Mouse (Mus musculus): ENCODE results near the gene Apobec1.
"Not testable (repeated sequence)": the region's sequence is repeated elsewhere in the genome, so short reads cannot be mapped to it uniquely, and the experiment has no call there.

Gene Apobec1

DNA sequence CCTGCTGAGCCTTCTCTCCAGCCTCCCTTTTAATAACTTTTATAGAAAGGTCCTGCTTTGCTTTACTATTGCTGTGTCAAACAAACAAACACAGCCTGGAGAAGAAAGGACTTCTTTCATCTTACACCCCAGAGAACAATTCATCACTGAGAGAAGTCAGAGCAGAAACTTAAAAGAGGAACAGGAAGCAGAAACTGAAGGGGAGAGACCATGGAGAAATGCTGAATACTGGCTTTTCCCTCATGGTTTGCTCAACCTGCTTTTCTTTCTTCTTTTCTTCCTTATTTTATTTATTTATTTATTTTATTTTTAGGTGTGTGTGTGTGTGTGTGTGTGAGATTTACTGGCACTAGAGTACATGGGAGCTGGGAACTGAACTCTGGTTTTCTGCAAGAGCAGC is 2.0 kb upstream of the Apobec1 start:
- in situ Hi-C loops (cut with MboI, MseI), result no loop called here

DNA sequence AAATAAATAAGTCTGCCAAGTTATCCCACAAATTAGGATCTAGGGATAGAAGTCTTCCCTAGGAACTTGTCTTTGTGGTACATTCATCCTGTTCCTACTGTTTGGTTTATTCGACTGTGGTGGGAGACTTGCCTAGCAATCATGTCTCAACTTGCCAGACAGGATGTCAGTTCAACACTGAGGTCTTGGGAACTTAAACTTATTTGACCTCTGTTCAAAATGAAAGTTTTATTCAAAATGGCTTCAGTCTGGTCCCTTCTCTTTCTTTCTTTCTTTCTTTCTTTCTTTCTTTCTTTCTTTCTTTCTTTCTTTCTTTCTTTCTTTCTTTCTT is 713 bp upstream of the Apobec1 start:
- in situ Hi-C loops (cut with MboI, MseI), result no loop called here

DNA sequence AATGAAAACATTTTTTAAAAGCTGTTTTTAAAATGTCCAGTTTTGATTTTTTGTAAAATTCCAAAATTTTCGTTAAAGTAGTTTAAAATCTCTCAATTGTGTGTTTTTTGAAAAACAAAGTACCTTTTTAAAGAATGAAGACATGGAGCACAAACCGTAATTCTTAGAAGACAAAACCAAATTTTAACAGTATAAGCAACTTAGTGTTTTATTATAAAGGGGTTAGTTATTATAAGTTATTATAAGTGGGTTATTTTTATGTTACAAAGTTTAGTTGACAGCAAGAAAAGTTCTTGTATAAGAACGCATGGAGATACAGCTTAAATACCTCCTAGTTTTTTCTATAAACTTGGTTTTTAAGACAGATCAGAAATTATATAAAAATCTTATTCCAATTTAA is 629 bp downstream of the Apobec1 start:
- in situ Hi-C loops (cut with MboI, MseI), result no loop called here

DNA sequence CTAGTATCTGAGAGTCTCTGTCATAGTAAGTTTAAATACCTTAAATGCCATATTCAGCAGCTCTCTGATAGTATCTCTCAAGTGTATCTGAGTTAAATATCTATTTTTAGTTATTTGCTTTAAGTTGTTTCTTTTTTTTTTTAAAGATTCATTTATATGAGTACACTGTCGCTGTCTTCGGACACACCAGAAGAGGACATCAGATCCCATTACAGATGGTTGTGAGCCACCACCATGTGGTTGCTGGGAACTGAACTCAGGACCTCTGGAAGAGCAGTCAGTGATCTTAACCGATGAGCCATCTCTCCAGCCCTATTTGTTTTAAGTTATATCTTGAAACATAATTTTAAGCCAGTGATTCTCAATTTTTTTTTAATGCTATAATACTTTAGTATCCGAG is 1.2 kb downstream of the Apobec1 start:
- in situ Hi-C loops (cut with MboI, MseI), result no loop called here

DNA sequence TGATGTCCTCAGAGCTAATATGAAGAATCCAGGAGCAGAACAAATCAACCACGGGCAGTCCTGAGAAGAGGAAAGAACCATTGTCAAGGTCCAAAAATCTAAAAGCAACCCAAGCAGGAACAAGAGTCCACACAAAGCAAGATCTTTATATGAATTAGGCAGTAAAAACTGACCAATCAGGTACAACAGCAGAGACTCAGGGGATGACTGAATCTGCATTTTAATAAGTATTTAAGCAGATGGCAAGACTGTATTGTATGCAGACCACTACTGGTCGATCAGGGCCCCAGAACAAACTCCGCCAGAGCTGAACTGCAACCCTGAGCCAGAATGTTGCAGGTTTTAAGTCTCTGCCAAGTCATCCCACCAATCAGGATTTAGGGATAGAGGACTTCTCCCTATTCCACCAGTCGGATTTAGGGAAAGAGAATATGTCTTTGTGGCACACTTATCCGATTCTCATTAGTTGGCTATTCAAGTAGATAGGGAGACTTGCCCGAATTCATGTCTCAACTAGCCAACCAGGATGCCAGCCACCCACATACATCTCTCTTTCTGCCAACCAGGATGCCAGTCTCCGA is 2.1 kb downstream of the Apobec1 start:
- in situ Hi-C loops (cut with MboI, MseI), result no loop called here

DNA sequence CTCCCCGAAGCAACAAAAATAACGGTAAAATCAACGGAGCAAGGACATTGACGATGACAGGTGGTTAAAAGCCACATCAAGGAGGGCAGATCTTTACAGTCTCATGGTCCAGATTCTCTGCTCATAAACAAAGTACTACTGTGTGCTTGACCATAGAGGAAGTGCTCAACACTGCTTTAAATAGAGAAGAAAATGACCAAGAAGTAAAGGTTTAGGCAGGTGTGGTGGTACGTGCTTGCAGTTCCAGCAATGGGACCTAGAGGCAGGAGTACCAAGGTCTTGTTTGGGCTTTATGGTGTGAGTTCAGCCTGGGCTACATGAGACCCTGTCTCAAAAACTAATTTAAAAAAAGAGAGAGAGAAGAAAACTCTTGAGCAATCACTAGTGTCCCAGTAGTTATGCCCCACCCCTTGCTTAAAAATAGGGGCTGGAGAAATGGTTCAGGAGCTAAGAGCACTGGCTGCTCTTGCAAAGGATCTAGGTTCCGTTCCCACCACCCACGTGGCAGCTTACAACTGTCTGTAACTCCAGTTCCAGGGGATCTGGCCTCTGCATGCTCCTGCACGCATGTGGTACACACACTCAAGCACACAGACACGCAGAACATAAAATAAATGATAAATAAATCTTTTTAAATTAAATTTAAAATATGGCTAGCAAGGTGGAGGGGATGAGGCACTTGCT is 3.0 kb downstream of the Apobec1 start:
- in situ Hi-C loops (cut with MboI, MseI), result no loop called here

DNA sequence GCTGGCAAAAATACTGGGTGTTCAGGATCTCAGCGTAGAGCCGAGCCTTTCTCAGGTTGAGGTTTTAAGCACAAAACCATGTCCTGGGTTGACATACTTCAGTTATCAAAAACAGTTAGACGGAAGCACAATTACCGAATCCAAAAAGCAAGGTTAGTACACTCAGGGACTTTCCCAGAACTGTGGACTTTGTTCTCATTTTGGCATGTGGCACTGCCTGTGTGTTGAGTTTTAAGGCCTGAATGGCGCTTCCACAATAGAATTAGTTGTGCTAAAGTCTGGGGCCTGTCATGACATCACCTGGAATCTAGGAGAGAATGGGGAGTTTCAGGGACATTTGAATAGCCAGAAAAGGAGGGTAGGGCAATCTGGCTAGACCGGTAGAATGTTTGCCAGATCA is 3.8 kb downstream of the Apobec1 start:
- in situ Hi-C loops (cut with MboI, MseI), result no loop called here

DNA sequence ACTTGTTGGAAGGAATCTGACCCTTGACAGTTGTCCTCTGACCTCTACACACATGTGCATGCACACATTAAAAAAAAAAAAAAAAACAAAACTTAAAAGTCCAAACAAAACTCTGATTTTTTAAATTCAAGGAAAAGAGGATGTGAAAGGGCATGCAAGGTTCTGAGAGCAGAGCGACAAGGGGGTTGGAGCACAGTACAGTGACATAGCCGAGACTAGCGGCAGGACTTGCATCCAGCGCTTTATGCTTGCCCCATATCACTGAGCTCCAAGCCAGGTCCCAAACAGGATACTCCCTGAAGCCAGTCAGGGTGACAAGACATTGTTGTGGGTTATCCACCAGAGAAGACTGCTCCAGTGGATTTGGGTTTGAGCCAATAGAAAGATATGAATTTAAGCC is 4.2 kb downstream of the Apobec1 start:
- in situ Hi-C loops (cut with MboI, MseI), result no loop called here

DNA sequence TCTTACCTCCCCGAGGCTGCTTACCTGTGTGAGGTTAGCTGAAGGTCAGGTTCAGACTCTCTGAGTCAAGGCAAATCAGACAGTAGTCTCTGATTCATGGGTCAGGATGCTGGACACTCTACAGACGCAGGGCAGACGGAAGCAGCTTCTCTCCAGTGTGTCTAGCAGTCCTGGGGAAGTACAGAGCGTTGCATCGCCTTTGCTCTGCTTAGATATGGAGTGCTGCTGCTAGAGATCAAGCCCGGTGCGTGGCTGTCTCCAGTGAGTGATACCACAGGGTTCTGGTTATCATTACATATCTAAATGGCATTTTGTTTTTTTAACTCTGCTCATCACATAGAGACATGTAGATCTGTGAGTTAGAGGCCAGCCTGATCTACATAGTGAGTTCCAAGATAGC is 5.6 kb downstream of the Apobec1 start:
- in situ Hi-C loops (cut with MboI, MseI), result no loop called here

DNA sequence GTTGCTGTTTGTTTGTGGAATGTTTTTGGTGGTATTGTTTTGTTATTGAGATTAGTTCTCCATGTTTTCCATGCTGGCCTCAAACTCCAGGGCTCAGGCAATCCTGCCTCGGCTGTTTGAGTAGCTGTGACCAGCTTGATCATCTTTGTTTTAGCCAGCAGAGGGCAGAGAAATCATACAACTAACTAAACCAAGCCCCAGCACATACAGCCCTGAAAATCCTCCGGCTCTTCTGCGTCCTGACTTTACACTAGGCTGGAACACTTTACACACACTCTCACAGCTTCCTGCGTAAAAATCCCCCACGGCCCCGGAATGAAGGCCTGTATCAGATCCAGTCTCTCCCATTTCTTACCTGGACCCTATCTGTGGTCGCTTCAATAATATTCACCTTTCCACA is 6.6 kb downstream of the Apobec1 start:
- in situ Hi-C loops (cut with MboI, MseI), result no loop called here

DNA sequence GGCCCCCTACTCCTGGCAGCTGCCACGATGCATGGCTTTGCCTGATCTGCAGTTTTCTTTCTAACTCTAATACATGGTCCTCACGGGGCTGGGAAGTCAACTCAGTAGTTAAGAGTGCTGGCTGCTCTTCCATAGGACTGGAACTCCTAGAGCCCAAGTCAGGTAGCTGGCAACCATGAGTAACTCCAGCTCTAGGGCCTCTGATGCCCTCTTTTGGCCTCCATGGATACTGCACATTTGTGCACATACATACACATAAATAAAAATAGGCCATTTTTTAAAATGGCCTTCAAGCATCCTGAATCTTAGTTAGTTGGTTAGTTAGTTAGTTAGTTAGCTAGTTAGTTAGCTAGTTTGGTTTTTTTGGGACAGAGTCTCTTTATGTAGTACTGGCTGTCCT is 9.3 kb downstream of the Apobec1 start:
- in situ Hi-C loops (cut with MboI, MseI), result no loop called here

DNA sequence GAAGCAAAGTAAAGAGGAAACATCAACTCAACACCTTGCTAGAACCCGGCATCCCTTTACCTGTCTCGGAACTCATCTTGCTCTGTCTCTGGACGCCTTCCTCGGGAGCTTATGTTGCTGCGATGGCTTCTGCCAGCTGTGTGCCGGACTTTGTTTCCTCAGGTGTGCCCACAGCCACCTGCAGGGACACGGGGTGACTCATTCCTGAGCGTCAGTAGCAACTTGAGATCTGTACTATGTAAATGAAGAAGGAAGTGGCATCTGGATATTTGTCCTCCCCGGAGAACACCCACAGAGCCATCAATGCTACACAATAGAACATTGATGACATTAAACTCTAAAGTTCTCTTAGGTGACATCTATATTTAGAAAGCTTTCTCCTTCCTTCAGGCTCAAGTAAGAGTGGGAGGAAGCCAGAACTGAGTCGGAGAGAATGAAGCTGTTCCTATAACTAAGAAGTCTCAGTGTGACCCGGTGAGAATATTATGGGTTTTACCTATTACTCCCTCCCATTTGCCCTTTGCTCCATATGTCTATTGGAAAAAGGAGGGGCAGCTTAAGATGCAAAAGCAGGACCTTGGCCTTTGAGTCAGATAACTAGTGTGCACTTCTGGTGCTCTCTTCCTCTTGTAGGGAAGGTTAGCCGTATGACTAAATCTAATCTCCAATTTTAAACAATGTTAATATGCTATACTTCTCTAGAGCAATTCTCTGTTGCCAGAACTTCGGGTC is 11.1 kb downstream of the Apobec1 start:
- in situ Hi-C loops (cut with MboI, MseI), result no loop called here

DNA sequence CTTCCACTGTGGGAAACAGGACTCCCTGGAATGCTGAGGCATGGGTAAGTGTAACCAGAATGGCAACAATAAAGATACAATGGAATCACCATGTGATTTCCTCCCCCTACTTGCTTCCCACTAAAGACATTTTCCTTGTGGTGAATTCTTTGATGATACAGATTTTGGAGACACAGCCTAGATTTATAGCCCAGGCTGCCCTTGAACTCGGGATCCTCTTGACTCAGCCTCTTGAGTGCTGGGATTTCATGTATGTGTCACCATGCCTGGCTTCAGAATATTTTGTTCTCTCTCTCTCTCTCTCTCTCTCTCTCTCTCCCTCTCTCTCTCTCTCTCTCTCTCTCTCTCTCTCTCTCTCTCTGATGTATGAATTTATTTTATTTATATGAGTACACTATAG is 23.2 kb downstream of the Apobec1 start:
- in situ Hi-C loops (cut with MboI, MseI), result no loop called here

DNA sequence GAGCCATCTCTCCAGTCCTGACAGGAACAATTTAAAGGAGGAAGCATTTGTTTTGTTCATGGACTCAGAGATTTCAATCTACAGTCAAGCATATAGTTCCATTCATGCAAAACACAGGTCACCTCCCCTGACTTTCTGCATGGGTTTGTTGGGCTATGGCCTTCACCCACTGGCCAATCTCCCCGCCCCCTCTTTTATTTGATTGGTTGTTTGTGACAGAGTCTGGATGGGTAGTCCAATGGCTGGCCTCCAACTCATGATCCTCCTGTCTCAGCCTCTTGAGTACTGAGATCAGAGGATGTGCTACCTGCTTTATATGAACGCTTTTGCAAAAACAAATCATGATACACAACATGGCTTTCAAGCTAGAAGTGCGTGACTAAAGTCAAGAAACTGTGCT is 25.2 kb downstream of the Apobec1 start:
- in situ Hi-C loops (cut with MboI, MseI), result no loop called here

DNA sequence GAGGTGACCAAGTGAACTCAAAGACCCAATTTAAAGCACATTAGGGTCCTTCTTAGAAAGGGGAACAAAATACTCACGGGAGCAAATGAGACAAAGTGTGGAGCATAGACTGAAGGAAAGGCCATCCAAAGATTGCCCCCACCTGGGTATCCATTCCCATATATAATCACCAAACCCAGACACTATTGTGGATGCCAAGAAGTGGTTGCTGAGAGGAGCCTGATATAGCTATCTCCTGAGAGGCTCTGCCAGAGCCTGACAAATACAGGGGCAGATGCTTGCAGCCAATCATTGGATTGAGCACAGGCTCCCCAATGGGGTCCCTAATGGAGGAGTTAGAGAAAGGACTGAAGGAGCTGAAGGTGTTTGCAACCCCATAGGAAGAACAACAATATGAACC is 27.2 kb downstream of the Apobec1 start:
- in situ Hi-C loops (cut with MboI, MseI), result not testable (repeated sequence)

DNA sequence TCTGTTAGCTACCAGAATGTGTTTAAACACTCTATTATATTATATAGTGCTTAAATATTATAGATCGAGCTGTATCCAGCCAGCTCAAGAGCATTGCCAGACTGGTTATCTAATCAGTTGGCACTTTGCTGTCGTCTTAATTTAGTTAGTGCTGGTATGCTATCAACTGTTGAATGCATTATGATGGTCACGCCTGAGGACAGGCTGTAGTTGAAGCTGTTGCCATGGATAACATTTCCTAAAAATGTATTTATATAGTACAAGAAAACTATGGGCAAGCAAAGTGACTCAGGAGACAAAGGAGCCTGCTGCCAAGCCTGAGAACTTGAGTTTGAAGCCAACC is 30.7 kb downstream of the Apobec1 start:
- in situ Hi-C loops (cut with MboI, MseI), result no loop called here

DNA sequence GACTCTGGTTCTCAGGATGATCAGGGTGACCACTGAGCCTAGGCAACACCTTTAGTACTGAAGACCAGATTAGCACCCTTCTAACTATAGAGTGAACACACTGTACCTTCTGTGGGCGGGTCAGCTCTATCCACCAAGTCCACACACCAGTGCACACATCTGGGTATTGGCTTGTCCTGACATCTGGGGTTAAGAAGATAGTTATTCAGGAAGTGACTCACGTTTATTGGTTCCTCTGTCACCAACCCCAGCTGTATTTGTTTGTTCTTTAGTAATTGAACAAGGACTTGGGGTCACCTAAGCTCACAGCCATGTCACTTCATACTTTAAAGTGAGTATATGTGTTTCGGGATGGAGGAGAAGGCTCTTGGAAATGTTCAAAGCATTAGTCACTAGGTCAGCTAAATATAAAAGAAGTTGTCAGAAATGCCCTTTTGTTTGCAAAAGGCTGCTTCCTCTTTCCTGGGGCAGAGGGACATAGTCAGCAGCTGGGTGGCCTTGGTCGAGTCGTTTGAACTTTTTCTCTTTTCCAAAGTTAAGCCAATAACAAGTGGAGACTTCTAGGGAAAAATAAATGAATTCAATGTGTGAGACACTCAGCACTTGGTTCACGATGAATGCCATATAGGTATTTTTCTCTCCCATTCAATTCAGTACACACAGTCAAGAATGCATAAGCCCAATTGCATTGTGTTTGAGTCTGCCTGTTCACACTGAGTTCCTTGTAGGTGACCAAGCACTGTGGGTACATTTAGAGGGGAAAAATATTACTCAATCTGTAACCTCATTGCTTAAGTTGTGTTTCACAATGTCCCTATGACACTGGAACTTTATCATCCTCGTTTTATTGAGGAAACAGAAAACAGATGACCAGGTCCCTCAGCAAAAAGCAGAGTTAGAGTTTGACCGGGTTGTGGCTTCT is 31.3 kb downstream of the Apobec1 start:
- in situ Hi-C loops (cut with MboI, MseI), result no loop called here

DNA sequence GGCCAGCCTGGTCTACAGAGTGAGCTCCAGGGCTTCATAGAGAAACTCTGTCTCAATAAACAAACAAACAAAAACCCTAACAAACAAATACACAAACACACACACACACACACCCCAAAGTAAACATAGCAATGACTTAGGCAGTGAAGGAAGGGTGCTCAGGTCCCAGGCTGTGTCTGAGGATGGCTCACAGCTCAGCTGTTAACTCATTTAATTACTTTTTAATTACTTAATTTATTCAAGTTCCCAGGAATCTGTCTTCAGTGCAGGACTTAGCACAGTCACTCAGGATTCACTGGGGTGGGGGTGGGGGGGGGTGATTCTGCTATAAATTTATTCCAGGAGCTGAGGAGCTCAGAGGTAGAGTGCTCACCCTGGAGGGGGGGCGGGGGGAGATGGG is 32.5 kb downstream of the Apobec1 start:
- in situ Hi-C loops (cut with MboI, MseI), result loop anchor here (10.0 kb wide), 1 partner anchor 165 kb away; no protein-coding TSS in a partner anchor

DNA sequence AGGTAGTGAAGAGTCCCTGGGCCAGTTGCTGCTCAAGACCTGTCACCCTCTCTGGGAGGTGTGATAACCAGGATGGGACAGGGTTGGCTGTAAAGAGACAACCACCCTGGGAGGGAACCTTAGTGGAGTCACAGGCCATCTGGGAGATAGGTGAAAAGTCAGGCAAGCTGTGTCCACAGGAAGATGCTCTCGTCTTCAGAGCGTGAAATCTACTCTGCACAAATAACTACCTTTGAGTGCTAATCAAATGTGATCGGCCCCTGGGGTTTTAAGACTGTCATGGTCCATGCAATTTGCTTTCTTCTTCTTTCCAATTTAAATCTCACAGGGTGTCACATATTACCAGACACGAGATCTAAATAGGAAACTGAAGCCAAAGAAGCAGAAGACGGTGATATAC is 33.1 kb downstream of the Apobec1 start:
- in situ Hi-C loops (cut with MboI, MseI), result loop anchor here (10.0 kb wide), 1 partner anchor 164 kb away; no protein-coding TSS in a partner anchor

DNA sequence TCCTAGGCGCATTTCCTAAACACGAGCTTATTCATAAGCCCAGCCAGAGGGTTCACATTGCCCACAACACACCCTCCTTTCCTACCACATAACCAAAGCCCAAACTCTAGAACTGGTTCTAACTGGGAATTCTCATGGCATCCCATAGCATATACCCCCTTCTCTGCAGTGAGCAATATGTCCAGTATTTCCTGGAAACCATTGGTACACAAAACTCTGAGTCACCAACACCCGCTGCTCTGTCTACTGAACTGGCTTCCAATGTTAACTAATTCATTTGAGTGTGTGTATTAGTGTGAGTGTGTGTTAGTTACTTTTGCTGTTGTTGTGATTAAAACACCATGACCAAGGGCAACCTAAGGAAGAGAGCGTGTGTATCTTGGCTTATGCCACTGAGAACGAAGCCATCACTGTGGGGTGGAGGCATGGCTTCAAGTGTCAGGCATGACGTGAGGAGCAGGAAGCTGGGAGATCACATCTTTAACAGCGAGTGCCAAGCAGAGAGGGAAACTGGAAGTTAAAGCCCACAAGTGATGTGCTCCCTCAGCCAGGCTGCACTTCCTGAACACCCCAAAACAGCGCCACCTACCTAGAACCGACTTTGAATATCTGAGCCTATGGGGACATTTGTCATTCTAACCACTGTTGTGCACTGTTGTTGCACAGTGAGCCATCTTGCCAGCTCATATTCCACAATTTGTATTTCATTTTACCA is 37.0 kb downstream of the Apobec1 start:
- in situ Hi-C loops (cut with MboI, MseI), result loop anchor here (10.0 kb wide), 1 partner anchor 160 kb away; no protein-coding TSS in a partner anchor

DNA sequence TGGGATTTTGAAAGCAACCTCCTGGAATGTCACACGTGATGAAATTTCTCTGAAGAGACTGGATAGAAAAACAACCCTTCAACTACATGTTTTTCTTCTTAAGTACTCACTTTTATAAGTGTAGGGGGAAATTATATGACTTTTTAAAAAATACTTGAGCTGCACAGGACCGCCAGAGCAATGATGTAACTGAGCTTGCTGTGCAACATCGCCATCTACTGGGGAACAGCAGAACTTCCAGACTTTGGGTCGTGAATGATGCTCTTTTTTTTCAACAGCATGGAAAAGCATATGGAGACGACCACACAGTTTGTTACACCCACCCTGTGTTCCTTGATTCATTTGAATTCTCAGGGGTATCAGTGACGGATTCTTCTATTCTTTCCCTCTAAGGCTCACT is 39.8 kb downstream of the Apobec1 start:
- in situ Hi-C loops (cut with MboI, MseI), result loop anchor here (10.0 kb wide), 1 partner anchor 158 kb away; no protein-coding TSS in a partner anchor
